Mouse (Mus musculus): ENCODE results near the gene Itsn1. TPM values are rescaled to one million over a fixed set of nuclear protein-coding genes. Genes with fewer than 3 reads are reported as not detected.
A peak's percentile ranks its signal among the peaks of the same experiment; 100 is the strongest.

The Itsn1 gene
- 50.7 and 55.5 TPM in 2 replicates for polyA plus RNA-seq (2016; fragmentation: Nextera tagmentation; extraction: Ambion mirVana)

DNA sequence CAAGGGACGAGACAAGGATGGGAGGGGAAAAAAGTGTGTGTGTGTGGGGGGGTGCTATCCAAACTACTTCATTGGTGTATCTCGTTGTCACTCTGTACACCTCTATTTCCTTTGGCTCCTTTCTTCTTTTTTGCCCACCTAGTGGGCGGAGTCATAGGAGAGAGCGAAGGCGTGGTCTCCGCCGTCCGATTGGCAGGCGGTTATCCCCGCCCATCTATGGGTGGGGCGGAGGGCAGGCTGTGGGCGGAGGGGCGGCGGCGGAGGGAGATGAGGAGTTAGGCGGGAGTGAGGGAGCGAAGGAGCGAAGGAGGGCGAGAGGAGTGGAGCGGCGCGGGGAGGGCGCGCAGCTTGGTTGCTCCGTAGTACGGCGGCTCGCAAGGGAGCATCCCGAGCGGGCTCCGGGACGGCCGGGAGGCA, at the start of gene Itsn1:
TSS of gene Itsn1 (plus strand) at position 216 of the 417 bp plus-strand sequence.
- H3K36me3 ChIP-seq = peaks cover 12% of the 10 kb centered on the region
- peak; percentile 98 for DNase-seq (ENCODE audit: low spot score)
- no peaks in the 10 kb centered on the region for H3K9me3 ChIP-seq
- peak within 1 kb of the TSS; percentile 97 for H3K27ac ChIP-seq
- no peaks in the 10 kb centered on the region for H3K27me3 ChIP-seq (ENCODE audit: insufficient read depth, poor library complexity, severe bottlenecking)
- peaks cover 35% of the 10 kb centered on the region for H3K4me1 ChIP-seq (replicated peaks)
- H3K4me3 ChIP-seq = peak within 1 kb of the TSS; percentile 95
- under 1% methylated on average over 33 of the region's 33 CpGs for WGBS

- Histone ChIP-seq H3K36me3 (peaks cover 98% of the 10 kb centered on the region), H3K4me3 (no peak overlapping the region), H3K4me1 (replicated peaks) (no peaks in the 10 kb centered on the region), H3K9me3 (no peaks in the 10 kb centered on the region), H3K27me3 (ENCODE audit: insufficient read depth, poor library complexity, severe bottlenecking) (no peaks in the 10 kb centered on the region), H3K27ac (no peak overlapping the region)
- 85% methylated on average over 5 of the region's 5 CpGs for WGBS
- no peak for DNase-seq (ENCODE audit: low spot score)
Measured at GRCm38 (mm10) chr16:91680656-91681055, 48.4 kb upstream of the Itsn1 start.

DNA sequence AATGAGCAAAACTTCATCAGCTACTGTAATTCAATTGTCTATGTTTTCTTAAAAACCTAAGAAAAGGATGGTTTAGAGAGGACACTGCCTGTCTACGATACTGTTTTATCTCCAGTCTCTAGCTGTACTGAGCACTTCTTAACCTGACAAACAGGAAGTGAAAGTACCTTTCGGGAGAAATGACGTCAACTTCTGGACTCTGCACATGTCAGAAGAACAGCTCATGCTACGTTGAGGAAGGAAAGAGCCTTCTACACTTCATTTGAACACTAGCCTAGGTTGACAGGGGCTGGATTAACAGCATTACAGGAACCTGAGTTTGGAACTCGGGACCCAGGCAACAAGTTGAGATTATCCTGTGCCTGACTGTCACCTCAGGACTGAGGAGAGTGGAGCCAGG, 43.6 kb upstream of the Itsn1 start:
- Histone ChIP-seq H3K4me3 (no peak overlapping the region), H3K36me3 (peaks cover 57% of the 10 kb centered on the region), H3K27me3 (ENCODE audit: insufficient read depth, poor library complexity, severe bottlenecking) (no peaks in the 10 kb centered on the region), H3K4me1 (replicated peaks) (peaks cover 33% of the 10 kb centered on the region), H3K9me3 (no peaks in the 10 kb centered on the region), H3K27ac (no peak overlapping the region)
- WGBS = 92% methylated on average over 5 of the region's 5 CpGs
- no peak for DNase-seq (ENCODE audit: low spot score)

DNA sequence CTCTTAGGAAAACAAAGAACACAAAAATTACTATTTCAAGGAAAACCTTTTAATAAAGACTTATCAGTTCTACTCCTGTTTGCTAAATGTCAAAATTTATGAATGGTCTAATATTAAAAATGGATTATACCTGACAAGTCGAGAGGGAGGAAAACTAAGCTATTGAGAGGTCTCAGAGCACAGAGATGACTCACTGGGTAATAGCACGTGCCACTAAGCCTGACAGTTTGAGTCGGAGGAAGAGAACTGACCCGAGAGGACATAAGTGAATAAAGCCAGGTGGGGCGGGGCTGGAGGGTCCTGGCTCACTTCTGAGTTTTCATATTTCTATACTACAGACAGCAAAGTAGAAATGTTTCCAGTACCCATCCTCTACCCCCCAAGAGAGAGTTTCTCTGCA, 42.7 kb upstream of the Itsn1 start:
- Histone ChIP-seq H3K9me3 (no peaks in the 10 kb centered on the region), H3K27me3 (ENCODE audit: insufficient read depth, poor library complexity, severe bottlenecking) (no peaks in the 10 kb centered on the region), H3K27ac (no peak overlapping the region), H3K4me1 (replicated peaks) (peaks cover 33% of the 10 kb centered on the region), H3K4me3 (no peak overlapping the region), H3K36me3 (peaks cover 49% of the 10 kb centered on the region)
- no peak for DNase-seq (ENCODE audit: low spot score)
- 93% methylated on average over 5 of the region's 5 CpGs for WGBS

GRCm38 (mm10) chr16:91688023-91688618, 41.0 kb upstream of the Itsn1 start:
- Histone ChIP-seq H3K4me1 (replicated peaks) (peaks cover 33% of the 10 kb centered on the region), H3K27me3 (ENCODE audit: insufficient read depth, poor library complexity, severe bottlenecking) (no peaks in the 10 kb centered on the region), H3K36me3 (peaks cover 36% of the 10 kb centered on the region), H3K4me3 (peak overlapping the region; percentile 88), H3K27ac (peak overlapping the region; percentile 95), H3K9me3 (no peaks in the 10 kb centered on the region)
- 1% methylated on average over 51 of the region's 51 CpGs for WGBS
- no peak for DNase-seq (ENCODE audit: low spot score)

- peak; percentile 94 for DNase-seq (ENCODE audit: low spot score)
- Histone ChIP-seq H3K4me1 (replicated peaks) (peaks cover 33% of the 10 kb centered on the region), H3K27ac (peak within 1 kb of the TSS; percentile 95), H3K27me3 (ENCODE audit: insufficient read depth, poor library complexity, severe bottlenecking) (no peaks in the 10 kb centered on the region), H3K9me3 (no peaks in the 10 kb centered on the region), H3K36me3 (peaks cover 33% of the 10 kb centered on the region), H3K4me3 (peak within 1 kb of the TSS; percentile 88)
- under 1% methylated on average over 71 of the region's 71 CpGs for WGBS
Measured at GRCm38 (mm10) chr16:91688619-91689334, 40.3 kb upstream of the Itsn1 start, which contains the start of gene Donson. Gene Donson (minus strand): TSS chr16:91688770.

DNA sequence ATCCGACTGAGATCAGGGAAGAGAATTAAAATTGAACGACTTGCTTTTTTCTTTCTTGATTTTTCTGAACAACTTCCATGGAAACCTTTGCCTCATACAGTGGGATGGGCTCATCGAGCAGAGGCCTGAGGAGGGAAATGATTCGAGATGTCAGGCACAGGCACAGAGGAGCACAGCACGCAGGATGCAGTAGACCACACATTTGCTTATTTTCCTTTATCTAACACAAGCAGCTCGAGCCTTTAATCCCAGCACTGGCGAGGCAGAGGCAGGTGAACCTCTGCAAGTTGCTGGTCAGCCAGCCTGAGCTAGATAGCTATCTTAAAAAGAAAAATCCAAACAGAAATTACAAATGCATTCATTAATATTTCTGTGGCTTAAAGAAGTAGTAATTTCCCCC, 39.3 kb upstream of the Itsn1 start:
- H3K4me3 ChIP-seq = peak overlapping the region; percentile 88
- DNase-seq (ENCODE audit: low spot score) = no peak

DNA sequence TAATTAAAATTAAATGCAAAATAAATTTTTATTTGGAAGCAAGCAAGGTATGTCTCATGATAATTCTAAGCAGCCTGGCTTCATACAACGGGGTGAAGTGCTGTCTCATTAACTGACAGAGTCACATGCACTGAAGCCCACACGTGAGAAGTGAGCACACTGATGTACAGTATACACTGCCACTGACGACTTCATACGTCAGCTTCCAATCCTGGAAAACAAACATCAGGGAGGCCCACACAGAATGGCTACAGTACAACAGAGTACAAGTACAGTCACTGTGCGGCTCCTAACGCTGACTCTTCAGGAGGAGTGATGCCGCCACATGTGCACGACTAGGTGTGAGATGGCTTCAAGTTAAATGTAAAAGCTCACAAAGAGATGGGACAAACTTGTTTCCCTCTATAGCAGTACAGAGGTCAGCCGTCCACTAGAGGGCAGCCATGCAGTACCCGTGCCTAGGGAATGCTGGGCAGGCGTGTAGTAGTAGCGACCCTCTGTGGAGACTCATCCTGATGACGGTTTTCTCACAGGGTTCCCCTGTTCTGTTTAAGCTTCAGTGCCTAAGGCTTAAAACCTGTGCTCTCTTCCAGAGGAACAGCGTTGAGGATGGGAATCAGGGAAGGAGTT, 34.5 kb upstream of the Itsn1 start:
- Histone ChIP-seq H3K9me3 (no peaks in the 10 kb centered on the region), H3K27ac (no peak overlapping the region), H3K27me3 (ENCODE audit: insufficient read depth, poor library complexity, severe bottlenecking) (no peaks in the 10 kb centered on the region), H3K4me3 (no peak overlapping the region), H3K4me1 (replicated peaks) (peaks cover 8% of the 10 kb centered on the region), H3K36me3 (peaks cover 43% of the 10 kb centered on the region)
- peak; percentile 83 for DNase-seq (ENCODE audit: low spot score)
- 35% methylated on average over 14 of the region's 14 CpGs for WGBS

More for the DNA sequence above, 39.3 kb upstream of the Itsn1 start:
- Histone ChIP-seq H3K36me3 (peaks cover 22% of the 10 kb centered on the region), H3K27me3 (ENCODE audit: insufficient read depth, poor library complexity, severe bottlenecking) (no peaks in the 10 kb centered on the region), H3K4me1 (replicated peaks) (peaks cover 33% of the 10 kb centered on the region), H3K9me3 (no peaks in the 10 kb centered on the region), H3K27ac (no peak overlapping the region)
- WGBS = 55% methylated on average over 7 of the region's 7 CpGs

DNA sequence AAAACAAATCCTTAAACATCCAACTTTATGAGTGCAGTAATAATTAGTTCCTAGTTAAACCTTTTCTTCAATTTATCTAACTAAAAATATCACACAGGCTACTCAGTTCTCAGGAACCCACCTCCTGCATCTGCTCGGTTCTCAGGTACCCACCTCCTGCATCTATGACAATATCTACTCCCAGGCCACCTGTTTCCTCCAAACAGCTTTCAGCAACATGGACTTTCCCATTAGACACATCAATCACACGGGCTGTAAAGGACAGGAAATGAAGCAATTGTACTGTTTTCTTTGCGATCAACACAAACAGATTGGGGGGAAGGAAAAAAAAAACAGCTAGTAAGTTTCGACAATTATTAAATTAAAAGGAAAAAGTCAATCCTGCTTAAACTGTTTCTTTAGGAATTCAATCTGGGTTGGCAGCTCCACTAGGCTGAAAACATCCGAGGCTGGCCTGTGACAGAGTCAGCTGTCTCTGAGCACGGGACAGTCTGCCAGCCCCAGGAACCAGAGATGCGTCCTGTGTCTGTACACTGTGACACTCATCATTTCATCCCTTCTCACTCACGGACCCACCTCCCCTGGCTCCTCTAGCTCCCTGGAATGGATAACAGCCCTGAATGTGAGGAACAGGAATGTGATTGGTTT, 33.8 kb upstream of the Itsn1 start:
- 79% methylated on average over 8 of the region's 8 CpGs for WGBS
- Histone ChIP-seq H3K4me3 (no peak overlapping the region), H3K36me3 (peaks cover 48% of the 10 kb centered on the region), H3K4me1 (replicated peaks) (peaks cover 1% of the 10 kb centered on the region; the same call in 1 of the 2 replicates), H3K27me3 (ENCODE audit: insufficient read depth, poor library complexity, severe bottlenecking) (no peaks in the 10 kb centered on the region), H3K27ac (no peak overlapping the region), H3K9me3 (no peaks in the 10 kb centered on the region)
- DNase-seq (ENCODE audit: low spot score) = no peak

DNA sequence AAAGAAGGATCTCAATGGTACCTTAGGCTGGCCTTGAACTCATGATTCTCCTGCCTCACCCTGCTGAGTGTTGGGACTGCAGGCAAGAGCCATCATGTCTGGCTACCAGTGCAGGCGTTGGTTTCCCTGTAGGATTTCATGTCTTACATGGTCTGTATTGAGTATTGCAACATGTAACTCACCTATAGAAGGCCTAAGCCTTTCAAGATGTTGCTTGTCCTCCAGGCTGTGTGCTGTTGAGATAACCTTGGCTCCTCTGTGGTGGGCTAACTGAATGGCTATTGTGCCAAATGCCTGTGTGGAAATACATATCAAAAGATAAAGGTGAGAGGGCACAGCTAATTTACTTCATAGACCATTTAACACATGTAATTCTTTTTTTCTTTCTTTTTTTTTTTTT, 30.1 kb upstream of the Itsn1 start:
- Histone ChIP-seq H3K36me3 (peaks cover 78% of the 10 kb centered on the region), H3K27ac (no peak overlapping the region), H3K4me1 (replicated peaks) (no peaks in the 10 kb centered on the region), H3K27me3 (ENCODE audit: insufficient read depth, poor library complexity, severe bottlenecking) (no peaks in the 10 kb centered on the region), H3K9me3 (no peaks in the 10 kb centered on the region), H3K4me3 (no peak overlapping the region)
- 98% methylated on average over 1 of the region's 1 CpGs for WGBS
- DNase-seq (ENCODE audit: low spot score) = no peak

DNA sequence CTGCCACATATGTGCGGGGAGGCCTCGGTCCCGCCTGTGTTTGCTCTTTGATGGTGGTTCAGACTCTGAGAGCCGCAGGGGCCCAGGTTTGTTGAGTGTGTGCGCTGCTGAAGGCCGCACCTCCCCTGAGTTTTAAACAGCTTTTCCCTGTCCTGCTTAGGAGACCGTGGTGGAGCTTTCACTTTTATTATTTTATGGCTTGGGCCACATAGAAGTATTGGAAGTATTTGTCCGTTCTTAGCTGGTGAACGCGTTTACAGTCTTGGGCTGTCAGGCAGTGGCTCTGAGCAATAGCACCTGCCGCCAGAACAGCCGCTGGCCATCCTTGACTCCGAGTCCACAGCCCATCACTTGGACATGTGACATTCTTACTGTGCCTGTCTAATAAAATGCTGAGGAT, 27.2 kb upstream of the Itsn1 start:
- no peaks in the 10 kb centered on the region for H3K27me3 ChIP-seq (ENCODE audit: insufficient read depth, poor library complexity, severe bottlenecking)
- H3K4me1 ChIP-seq (replicated peaks) = no peaks in the 10 kb centered on the region
- DNase-seq (ENCODE audit: low spot score) = no peak
- no peaks in the 10 kb centered on the region for H3K9me3 ChIP-seq
- no peak overlapping the region for H3K27ac ChIP-seq
- peaks cover 87% of the 10 kb centered on the region for H3K36me3 ChIP-seq
- no peak overlapping the region for H3K4me3 ChIP-seq
- WGBS = 92% methylated on average over 13 of the region's 13 CpGs

DNA sequence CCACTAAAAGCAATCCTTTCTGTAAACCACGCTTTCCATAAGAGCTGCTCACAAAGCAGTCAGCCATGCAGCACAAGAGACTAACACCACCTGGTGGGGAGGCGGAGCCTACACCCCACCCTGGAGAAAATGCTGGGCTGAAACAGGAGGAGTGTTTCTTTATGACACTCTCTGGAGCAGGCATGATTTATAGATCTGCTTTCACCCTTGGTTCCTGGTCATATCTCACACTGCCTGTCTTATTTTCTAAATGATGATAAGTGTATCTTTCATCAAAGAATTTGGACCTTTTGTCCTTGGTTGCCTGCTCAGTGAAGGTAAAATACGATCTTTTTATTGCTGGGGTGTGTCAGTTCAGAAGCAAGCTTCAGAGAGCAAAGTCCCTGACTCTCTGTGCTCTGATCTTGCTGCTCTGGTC, 26.3 kb upstream of the Itsn1 start:
- DNase-seq (ENCODE audit: low spot score) = no peak
- WGBS = 64% methylated on average over 3 of the region's 3 CpGs
- Histone ChIP-seq H3K4me1 (replicated peaks) (no peaks in the 10 kb centered on the region), H3K27ac (no peak overlapping the region), H3K4me3 (no peak overlapping the region), H3K9me3 (no peaks in the 10 kb centered on the region), H3K36me3 (peaks cover 87% of the 10 kb centered on the region), H3K27me3 (ENCODE audit: insufficient read depth, poor library complexity, severe bottlenecking) (no peaks in the 10 kb centered on the region)
